Mouse (Mus musculus) erythroblast, adult 5-6 weeks (primary cell): ENCODE data around the gene Ccdc62. TPM values are rescaled to one million over a fixed set of nuclear protein-coding genes. Genes with fewer than 3 reads are reported as not detected.

Source experiments
- ATAC-seq: replicated peaks from 2 replicates; pipeline ENCODE4 v1.8.0; 2016; ENCODE audit warnings: moderate number of reproducible peaks, mild to moderate bottlenecking, moderate TSS enrichment, inconsistent platforms; ENCODE audit not compliant: poor library complexity, low FRiP score, severe bottlenecking
- total RNA-seq, 2 experiments: library from RNA; stranded (forward) in 1 of 2; stranded (reverse) in 1 of 2; fragments of 150-400 nt in 1 of 2; fragments of 200-764, 138-1000 nt in 1 of 2; gene quantifications; 2 replicates each; pipeline versions ENCODE4 v1.2.3 to v1.2.4; 2015 to 2017; ENCODE audit warnings: low replicate concordance in 2 of 2

The Ccdc62 gene
- total RNA-seq, 2 experiments from 2014 or later, result 0.19 to 0.60 TPM

DNA sequence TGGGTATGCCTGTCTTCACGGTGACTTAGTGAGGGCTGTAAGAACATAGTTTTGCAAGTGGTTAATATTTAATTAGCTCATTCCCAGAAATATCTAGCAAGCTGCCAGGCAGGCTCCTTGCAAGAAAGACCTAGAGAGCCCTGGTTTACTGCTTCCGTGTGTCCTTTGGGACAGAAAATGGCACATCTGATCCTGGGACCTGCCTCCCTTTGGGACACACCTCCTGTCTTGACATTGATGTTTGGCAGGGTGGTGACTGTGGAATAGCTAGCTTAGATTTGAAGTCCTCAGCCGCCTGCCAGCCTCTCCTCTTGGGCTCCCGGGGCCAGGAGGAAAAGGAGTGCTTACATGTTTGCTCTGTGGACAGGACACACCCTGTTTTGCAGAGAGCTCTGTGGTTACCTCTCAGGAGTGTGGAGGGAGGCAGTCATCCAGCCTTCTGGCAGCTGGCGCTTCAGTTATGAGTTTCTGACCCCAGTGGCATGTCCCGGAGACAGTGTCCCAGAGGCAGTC, 45.2 kb downstream of the Ccdc62 start:
- no peak for ATAC-seq

DNA sequence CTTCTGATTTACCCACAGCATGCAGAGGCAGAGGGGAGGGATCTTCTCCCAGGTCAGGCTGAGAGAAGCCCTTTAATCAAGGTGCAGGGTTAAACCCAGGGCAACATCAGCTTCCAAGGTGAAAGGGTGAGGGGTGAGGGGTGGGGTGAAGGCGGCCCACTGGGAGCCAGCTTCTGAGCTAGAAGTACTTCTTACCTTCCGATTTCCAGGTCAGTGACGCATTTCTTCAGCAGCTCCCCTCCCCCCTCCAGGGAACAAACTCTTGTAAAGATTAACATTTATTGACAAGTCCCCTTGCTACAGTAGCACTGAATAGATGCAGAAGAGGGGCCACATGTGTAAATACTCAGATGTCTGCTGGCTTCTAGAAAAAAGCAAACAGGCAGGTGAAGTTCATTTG, 46.8 kb downstream of the Ccdc62 start:
- no peak for ATAC-seq

DNA sequence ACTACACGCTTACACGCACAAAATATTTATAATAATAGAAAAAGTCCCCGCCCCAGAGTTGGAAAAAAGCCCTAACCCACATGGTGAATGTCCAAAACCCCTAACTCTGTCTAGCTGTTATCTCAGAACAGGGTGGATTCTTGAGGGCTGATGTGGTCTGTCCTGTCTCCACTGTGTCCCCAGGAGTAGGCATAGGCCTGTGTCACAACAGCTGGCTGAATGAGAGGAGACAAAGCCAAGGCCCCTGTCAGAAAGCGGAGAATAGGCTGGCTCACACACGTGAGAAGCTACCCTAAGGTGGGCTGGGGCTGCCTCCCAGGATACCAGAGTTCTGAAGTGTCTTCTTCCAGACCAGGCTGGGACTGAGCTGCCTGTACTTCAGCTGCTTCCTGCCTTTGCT, 47.7 kb downstream of the Ccdc62 start:
- ATAC-seq, result no peak

DNA sequence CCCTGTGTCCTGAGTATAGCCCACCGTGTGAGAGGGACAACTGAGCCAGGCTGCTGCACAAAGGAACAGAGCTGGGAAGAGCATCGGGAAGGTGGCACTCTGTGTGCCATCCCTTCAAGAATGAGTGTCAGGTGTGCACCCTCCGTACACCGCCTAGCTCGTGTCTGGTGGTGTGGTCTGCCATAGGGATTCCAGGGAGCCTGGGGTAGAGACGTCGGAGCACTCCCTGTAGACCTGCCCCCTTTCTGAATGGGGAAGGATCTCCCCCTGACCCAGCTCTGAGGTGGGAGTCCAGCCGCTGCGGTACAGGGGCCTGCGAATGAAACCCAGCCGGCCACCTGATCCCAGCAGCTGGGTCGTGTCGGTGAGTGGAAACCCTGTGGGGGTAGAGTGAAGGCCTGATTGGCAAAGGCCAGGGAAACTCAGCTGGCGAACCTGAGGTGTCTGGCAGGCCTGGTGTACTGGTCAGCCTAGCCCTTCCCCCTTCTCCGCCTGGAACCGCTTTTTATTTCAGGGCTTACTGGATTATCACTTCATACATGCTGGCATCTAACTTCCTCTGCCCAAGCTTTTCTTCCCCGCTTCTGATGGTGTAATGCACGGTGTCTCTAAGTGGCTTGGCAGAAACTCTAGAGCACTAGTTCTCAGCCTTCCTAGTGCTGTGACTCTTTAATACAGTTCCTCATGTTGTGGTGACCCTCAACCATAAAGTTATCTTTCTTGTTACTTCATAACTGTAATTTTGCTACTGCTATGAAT, 48.9 kb downstream of the Ccdc62 start:
- no peak for ATAC-seq

DNA sequence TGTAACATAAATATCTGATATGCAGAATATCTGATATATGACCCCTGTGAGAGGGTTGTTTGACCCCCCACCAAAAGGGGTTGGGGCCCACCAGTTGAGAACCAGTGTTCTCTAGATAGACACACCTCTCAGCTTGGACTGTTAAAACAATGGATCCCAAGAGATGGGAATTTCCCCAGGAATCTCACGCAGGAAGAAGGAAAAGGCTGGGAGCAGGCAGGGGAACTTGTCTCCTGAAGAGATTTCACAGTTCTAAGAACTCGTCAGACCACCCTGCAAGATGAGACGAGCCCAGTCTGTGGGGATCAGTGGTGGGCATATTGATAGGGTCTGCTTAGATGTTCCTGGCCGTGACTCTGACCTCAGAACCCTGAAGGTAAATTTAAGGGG, 49.5 kb downstream of the Ccdc62 start:
- ATAC-seq, result no peak

DNA sequence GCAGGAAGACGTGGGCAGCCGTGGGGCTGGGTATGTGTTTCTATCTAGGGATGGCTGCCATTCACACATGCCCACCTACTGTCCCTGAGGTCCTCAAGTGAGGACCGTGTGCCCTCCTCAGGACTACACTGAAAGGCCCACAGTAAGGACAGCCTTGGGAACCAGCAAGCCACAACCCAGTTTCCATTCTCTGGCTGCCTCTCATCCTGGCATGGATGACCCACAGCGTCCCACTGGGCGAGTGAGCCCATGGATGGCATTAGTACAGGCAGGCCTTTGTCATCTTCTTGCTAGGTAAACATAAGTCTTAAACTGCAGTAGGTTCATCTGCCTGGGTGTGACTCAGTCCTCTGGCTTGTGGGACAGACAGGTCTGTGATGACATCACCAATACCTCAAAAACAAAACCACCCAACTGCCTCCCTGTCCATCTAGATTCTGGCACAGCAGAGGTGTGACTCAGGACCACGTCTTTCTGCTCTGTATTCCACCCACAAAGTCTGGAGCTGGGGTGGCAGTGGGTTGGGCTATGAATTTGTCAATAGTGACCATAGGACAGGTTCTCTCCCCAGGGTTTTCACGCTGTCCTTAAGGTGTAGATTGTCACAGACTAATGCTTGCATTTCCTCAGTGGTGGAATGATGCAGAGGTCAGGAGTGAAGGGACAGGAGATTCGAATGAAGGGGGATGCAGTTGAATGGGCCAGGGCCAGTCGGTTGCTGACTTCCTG, 50.2 kb downstream of the Ccdc62 start:
- ATAC-seq, result no peak

DNA sequence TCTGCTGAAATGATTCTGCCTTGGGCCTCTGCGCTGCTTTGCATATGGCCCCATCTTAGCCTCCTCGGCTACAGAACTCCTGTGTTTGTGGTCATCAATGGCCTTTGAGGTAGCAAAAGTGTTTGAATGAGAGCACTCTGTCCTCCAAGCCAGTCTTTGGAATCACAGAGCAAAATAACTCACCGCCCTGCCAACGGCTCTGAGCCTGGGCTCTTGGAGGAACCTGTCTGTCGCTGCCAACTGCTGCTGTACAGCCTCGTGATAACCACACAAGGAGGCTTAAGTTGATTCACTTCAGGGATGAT, 50.7 kb downstream of the Ccdc62 start:
- no peak for ATAC-seq

DNA sequence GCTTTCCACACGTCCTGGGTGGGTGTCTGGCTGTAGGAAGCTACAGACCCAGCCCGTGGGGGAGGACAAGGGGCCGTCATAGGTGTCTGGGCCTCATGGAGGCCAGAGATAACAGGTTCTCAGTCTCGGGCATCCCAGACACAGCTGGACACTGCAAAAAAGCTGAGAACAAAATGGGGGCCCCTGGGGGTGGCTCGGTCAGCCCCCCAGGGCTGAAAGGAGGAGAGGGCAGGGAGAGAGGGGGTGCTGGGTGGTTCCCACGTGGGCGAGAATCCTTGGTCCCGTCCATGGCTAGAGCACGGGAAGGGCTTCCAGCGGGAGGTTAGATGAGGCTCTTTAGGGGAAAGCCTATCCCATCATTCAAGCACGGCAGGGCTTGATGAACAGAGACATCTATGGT, 52.4 kb downstream of the Ccdc62 start:
- no peak for ATAC-seq

DNA sequence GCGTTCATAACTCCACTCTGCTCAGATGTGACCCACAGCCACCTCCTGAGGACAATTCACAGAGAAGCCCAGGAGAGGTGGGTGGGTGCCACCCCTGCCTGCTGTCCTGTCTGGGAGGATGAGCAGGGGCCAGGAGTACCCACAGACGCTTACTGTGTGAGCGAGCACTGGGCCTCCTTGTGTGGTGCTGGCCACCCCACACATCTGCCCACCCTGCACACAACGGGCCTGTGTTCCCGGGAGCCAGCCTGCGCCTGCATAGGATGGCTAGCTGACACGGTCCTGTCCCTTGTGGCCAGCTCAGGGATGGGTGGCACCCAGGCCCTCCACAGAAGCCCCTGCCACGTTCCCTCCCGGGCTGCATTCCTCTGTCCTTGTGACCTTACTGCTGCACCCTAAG, 55.0 kb downstream of the Ccdc62 start:
- no peak for ATAC-seq

DNA sequence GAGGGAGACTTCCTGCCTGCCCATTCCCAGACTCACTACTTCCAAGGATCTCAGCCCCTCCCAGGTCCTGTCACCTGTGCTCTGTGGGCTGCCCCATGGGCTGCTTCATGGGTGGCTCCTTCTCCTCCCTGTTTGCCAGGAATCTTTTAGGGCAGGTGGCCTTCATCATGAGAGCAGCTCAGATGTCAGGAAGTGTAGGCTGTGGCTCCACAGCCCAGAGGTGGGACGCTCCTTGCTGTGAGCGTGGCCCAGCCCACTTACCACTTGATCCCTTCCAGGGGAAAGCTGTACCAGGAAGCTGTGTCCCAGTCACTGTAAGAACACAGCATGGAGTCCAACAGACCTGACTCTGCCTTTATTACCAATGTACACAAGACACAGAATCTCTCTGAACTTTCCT, 56.4 kb downstream of the Ccdc62 start:
- no peak for ATAC-seq

DNA sequence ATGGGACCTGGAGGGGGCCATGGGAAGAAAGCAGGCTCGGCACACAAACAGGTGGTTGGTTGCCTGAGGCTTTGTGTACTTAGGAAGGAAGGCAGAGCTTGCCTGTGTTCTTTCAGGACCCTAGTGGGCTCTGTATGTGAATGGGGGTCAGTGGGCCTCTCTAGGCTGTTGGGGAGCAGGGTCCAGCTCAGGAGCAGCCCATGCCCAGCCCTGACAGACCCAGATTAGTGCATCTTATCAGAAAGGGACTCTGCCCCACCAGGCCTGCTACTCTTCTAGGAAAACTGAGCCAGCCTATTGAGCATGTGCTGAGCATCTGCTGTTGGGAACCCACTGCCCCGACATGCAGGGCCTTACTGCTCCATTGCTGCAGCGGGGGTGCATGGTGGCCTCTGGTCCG, 57.0 kb downstream of the Ccdc62 start:
- ATAC-seq, result no peak

DNA sequence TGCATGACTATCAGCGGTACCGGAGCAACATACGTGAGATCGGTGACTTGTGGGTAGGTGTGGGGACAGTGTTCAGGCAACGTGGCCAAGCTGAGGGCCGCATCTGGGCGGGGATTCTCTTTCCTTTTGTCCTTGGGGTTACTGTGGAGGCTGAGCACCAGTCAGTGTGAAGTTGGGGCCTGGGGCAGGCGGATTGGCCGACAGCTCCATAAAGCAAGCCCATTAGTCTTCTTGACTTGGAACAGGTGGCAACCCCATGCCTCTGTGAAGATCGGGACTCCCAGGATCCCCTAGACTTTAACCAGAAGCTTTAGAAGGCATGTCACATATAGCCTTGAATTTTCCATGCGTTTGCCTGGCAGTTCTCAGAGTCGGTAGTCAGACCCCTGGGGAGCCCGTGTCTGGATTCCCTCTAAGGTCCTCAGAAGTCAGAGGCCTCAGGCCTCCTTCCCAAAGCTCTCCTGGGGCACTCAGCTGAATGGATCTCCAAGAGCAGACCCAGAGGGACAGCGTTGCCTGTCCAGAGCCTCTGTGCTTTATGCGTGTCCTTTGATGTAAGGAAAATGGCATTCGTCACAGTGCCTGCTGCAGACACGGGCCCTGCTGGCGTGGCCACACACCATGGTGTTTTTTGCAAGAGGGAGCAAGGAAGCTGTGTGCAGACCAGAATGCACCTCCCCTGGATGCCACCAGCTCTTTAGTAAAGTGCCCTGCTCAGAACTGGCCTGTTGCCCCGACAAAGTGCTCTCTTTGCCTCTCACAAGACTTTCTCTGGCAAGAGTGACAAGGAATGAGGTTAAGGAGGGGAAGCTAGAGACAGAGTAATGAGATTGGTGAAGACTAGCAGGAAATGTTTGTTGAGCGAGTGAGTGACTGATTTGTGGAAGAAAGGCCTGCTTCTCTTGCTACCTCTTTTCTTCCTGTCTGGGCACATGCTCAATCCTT, 59.7 kb downstream of the Ccdc62 start:
- no peak for ATAC-seq

DNA sequence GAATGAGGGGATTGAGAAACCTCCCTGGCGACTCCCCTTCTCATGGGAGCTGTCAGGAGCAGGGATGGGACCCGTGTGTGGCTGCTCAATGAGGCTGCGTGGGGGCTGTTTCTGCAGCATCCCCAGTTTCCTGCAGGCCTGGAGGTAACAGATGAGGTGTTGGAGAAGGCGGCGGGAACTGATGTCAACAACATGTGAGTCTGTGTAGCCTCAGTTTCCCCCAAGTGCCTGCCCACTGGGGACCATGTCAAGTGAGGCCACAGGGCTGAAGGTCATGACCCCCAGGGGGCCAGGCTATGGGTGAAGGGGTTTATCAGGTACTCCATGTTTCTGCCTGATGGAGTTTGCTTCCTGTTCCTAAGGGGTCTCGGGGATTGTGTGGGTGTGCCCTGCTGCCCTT, 60.8 kb downstream of the Ccdc62 start:
- no peak for ATAC-seq

DNA sequence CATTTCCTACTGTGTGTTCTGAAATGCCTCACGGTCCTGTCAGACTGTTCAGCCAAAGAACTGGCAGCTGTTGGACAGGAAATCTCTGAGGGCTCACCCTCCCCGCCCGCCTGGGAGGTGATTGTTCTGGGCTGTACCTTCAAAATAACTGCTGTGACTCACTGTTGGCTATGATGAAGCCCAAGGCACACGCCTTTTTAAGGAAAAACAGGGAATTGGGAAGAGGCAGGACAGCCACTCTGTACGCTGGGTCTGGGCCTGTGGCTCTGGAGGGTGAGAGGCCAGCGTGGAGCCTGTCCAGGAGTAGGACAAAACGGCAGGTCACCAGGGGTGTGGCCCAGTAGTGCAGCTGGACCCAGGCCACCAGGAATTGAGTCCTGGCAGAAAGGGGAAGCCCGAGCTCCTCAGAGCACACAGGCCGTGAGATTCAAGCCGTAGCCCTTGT, 61.7 kb downstream of the Ccdc62 start:
- 0 out of 2 replicates have a peak, but pooled peaks have one; percentile 9 for ATAC-seq

DNA sequence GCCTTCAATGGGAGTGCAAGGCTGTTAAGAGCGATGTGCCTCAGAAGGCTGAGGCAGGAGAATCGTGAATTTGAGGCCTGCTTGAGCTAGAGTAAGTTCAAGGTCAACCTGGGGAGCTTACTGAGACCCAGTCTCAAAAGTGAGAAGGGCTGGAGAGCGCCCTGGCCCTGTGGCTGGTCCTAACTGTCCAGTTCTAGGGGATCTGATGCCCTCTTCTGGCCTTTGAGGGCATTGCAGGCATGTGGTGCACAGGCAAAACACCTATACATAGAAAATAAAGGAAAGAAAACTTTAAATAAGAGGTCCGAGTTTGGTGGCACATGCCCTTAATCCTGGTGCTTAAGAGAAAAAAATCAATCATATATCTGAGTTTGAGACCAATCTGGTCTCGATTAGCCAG, 62.3 kb downstream of the Ccdc62 start:
- peak; percentile 56; the same call in 1 of the 2 replicates for ATAC-seq

DNA sequence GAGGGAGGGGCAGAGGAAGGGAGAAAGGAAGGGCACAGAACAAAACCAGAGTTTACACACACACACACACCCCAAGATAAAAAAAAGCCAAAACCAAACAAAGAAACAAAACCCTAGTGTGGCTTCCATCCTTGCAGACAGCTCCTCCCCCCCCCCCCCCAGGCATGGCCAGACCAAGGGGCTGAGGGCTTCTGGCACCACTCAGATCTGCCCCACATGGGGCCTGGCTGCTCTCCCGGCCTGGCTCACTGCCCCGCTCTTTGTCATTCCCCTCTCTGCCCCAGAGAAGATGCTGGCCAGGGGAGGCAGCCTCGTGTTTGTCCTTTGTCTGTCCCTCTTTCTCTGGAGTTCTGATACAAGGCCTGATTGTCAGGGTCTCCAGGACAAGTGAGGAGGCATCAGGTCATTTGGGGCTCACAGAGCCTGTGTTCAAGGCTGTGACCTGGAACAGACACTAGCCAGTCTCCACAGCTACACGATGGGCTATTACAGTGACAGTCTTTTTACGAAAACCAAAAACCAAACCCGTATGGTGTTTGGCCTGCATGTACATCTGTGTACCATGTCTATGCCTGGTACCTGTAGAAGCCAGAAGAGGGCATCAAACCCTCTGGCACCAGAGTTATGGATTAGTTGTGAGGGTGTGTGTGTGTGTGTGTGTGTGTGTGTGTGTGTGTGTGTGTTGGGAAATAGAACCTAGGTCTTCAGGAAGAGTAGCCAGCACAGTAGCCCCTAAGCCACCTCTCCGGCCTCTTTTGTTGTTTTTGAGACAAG, 63.0 kb downstream of the Ccdc62 start:
- ATAC-seq, result no peak

DNA sequence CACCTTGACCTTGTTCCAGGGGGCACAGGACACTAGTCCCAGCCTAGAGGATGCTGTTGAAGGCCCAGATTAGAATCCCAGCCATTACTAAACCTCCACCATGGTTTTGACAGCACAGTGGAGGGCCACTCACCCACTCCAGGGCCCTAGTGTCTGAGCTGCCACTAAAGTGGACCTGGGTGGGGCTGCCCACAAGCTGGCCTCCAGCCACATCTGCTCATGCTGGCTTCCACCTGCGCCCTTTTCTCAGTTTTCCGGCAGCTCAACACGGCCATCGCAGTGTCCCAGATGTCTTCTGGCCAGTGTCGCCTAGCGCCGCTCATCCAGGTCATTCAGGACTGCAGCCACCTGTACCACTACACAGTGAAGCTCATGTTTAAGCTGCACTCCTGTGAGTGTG, 64.0 kb downstream of the Ccdc62 start:
- ATAC-seq, result no peak

DNA sequence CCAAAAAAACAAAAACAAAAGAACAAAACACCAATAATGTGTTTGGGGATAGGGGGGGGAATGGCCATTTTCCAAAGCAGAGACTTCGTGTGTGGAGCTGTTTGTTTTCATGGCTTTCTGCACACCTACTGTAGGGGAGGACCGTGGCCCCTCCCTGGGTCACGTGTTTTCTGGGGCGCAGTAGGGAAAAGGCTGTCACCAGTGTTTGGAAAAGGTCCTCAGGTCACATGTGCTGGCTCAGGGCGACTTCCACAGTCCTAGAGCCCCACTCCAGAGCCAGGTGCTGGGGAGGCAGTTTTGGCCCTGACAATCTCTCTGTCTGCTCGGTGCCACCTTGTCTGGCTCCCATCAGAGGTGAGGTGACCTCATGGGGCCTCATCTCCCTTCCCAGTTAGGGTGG, 64.9 kb downstream of the Ccdc62 start:
- no peak for ATAC-seq

DNA sequence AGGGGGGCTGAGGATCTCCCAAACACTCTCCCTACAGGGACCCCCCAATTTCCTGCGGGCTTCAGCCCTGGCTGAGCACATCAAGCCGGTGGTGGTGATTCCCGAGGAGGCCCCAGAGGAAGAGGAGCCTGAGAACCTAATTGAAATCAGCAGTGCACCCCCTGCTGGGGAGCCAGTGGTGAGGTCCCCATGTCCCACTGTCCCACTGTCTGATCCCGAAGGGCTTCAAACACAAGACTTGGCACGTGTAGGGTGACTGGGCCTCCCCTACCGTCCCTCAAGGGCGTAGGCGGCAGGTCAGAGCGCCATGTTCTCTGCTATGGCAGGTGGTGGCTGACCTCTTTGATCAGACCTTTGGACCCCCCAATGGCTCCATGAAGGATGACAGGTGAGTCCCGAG, 65.7 kb downstream of the Ccdc62 start:
- ATAC-seq, result no peak

DNA sequence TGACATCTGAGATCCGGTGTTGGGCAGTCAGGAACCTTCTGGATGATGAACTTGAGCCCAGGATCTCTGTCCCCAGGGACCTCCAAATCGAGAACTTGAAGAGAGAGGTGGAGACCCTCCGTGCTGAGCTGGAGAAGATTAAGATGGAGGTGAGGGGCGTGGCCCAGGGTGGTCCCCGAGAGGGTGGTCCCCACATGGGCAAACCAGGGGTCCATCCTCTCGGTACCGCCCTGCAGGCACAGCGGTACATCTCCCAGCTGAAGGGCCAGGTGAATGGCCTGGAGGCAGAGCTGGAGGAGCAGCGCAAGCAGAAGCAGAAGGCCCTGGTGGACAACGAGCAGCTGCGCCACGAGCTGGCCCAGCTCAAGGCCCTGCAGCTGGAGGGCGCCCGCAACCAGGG, 66.2 kb downstream of the Ccdc62 start:
- ATAC-seq, result no peak
